Mouse (Mus musculus) hematopoietic stem cell, adult 5-6 weeks (primary cell): ENCODE results near the gene Ubfd1. TPM values are rescaled to one million over a fixed set of nuclear protein-coding genes. Genes with fewer than 3 reads are reported as not detected.

ENCODE experiments used
- ATAC-seq, 2 experiments: fragments of 125-278 bp in 1 of 2; replicated peaks in 1 of 2; 2 replicates each; pipeline ENCODE4 v1.8.0; 2016 to 2017; ENCODE audit warnings: inconsistent platforms in 2 of 2, mild to moderate bottlenecking in 2 of 2, moderate number of reproducible peaks in 2 of 2, low read depth in 1 of 2, moderate TSS enrichment in 1 of 2; ENCODE audit not compliant: low FRiP score in 2 of 2, poor library complexity in 2 of 2, severe bottlenecking in 2 of 2, insufficient read depth in 1 of 2, low TSS enrichment in 1 of 2
- total RNA-seq: library from RNA; stranded (forward); fragments of 172-1452, 232-1000 nt; gene quantifications from 2 replicates; pipeline ENCODE4 v1.2.3, GENCODE M21; 2017

Gene Ubfd1
- total RNA-seq, 1 experiment from 2014 or later = 39.3 TPM

- ATAC-seq = no peak
Measured at GRCm38 (mm10) chr7:122067517-122068381, 774 bp downstream of the Ubfd1 start.

DNA sequence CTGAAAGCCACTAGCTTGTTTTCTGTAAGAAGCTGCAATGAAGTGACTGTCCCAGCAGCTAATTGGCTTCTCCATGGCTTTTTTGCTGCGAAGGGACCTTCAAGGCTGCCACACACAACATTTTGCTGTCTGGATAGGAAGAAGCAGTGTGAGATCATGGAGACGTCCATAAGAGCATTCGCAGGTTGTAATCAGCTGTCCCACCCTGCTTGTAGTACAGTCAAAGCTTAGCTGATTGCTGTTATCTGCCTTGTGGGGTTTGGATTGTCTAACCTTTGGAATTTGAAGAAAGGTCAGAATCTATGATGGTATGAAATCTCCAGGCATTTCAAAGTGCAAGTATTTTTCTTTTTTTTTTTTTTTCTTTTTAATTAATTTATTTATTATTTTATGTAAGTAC is 7.4 kb downstream of the Ubfd1 start:
- no peak for ATAC-seq

DNA sequence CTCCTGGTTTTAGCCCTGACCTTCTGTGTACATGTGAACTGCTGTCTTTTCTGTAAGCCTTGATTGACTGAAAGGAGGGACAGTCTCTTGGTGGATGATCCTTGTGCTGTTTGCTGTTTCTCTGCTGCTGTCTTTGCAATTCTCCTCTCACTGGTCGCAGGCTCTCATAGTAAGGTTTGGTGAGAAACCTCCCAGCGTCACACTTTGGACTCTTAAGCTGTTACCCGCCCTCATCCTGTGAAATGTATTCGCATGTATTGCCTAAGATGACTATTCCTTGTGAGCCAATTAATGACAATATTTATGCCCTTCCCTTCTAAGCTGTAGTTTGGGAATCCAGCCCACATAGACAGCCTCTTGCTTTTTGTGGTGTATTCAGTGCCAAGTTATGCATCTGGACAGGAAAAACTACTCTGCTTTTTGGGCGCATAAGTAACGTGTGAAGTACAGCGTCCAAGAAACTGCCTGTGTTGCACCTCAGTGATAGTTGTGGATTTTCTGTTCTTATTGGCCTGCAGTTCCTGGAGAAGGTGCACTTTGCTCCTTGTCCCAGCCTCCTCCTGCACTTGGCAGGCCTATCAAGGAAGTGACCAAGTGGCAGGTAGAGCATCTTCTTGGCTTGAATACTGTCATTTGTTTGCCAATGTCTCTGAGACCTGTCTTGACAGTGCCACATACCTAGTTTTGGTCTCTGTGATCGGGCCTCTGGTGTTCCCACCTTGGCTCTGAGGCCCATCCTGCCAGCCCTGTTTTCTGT is 13.0 kb downstream of the Ubfd1 start:
- no peak for ATAC-seq

GRCm38 (mm10) chr7:122081071-122081470 is 14.1 kb downstream of the Ubfd1 start:
- peak; percentile 67 to 83 for ATAC-seq

DNA sequence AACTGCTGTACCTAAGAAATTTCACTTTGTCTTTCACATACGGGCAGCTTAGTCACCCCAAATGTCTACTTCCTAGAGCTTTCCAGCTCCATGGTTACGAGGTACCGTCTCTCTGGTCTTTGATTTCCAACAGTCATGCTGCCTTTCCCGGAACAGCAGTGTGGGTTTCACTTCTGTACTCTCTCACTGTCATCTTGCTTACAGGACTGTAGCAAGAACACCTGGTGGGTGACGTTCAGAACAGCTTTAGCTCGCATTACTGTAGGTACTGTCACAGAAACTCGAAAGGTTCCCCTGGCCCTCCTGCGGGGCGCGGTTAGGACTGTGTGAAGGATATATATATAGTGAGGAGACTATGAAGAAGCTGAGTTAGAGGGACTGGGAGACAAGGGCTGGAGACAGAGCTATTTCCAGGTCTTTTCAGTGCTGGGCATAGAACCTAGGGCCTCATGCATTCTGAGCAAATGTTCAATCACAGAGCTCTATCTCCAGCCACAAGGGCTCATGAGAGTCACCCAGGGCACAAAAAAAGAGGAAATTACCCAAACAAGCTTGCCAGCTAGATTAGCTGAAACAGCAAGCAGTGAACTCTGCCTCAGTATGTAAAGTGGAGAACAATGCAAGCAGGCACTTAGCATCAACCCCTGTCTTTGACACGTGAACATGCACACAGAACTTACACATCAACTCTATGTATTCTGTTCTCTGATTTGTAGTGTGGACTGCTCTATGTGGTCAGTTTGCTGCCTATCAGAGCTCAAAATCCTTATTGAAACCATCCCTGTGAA is 20.4 kb downstream of the Ubfd1 start:
- ATAC-seq = no peak

DNA sequence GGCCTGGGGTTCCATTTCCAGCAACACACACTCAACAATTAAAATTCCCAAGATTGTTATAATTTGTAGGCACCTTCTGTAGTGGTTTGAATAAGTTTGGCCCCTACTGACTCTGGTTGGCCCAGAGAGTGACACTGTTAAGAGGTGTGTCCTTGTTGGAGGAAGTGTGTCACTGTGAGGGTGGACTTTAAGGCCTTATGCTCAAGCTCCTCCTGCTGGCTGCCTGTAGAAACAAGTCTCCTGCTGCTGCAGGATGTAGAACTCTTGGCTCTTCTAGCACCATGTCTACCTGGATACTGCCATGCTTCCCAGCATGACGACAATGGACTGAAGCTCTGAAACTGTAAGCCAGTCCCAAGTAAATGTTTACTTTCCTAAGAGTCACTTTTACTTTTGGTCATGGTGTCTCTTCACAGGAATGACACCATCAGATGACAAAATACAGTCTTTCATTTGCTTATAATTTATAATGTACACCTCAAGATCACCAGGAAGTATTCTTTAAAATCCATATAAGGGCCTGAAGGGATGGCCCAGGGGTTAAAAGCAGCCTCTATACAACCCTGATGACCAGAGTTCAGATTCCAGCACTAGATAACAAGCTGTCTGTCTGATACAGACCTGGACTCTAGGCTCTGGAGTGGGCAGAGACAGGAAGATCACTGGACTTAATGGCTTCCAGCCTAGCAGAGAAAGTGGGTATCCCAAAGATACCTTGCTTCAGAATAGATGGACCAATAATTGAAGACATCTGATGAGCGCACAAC is 27.8 kb downstream of the Ubfd1 start:
- peak; percentile 27 to 43; a peak in 2 of 4 replicates for ATAC-seq

DNA sequence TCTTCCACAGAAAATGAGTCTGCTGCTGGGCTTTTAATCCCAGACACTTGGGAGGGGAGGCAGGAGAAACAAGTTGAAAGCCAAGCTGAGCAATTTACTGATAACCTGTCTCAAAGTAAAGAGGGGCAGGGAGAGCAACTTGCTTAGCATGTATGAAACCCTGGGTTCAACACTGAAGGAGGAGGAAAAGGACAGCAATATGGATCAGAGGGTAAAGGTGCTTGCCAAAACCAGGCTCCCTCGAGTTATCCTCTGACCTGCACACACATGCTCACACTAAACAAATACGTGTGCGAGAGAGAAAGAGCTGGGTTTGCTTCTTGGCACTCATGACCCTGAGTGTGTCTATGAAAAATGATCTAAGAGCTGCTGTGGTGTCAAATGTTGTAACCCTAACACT is 31.0 kb downstream of the Ubfd1 start:
- ATAC-seq = no peak

DNA sequence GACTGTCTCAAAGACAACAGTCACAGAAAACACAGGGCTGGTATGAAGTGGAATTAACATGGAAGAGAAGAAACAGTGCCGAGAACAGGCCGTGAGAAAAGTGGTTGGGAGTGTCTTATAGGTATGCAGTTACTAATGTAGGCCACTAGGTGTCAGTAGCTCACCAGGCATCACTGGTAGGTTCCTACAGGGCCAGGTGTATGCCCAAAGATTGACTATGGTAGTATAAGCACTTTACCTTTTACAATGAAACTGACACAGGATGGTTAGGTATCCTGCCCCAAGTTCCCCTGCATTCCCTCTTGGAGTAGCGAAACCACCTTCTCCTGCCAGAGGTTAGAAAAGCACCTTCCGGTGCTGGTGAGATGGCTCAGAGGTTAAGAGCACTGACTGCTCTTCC is 32.2 kb downstream of the Ubfd1 start:
- peak; percentile 67 to 73; a peak in 3 of 4 replicates for ATAC-seq

DNA sequence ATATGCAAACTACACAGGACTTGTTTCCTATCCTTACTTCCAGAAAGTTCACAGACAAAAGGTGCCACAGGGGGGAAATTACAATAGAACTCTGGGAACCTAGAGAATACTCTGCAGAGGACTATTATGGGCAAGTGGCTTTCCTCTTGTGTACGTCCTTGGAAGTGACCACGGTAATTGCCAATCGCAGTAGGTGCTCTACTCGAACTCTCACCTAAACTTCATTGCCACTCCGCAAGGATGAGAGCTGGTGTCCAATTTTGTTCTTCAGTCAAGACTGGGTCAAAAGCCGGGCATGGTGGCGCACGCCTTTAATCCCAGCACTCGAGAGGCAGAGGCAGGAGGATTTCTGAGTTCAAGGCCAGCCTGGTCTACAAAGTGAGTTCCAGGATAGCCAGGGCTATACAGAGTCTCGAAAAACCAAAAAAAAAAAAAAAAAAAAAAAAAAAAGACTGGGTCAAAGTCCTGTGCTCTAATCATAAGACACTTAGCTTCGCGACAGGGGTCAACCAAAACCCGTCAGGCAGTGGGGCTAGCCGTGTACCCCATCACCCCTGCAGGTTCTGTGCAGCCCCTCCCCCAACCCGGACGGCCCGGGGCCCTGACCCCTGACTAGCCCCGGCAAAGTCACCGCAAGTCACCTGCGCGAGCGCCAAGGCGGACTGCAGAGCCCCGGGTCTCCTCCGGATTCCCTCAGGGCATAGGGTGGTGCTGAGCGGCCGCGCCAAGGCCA is 34.2 kb downstream of the Ubfd1 start:
- peak in 1 of 2 experiments; percentile 11; a peak in 2 of 4 replicates for ATAC-seq

- ATAC-seq = peak; percentile 98
Measured at GRCm38 (mm10) chr7:122101747-122102244, 34.8 kb downstream of the Ubfd1 start, which contains the start of gene Ndufab1. Gene Ndufab1 (minus strand): TSS chr7:122101886.

DNA sequence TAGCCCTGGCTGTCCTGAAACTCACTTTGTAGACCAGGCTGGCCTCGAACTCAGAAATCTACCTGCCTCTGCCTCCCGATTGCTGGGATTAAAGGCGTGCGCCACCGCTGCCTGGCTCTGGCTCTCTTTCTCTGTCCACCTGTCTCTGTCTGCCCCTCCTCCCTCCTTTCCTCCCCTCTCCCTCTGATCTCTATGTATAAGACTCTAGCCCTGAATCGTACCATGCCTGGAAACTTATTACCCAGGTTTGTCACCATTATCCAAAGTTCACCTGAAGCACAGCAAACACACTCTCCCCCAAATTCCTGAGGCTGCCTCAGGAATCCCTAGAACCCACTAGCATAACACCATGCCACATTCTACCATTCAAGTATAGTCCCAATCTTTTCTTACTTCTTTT is 41.2 kb downstream of the Ubfd1 start:
- no peak for ATAC-seq

- ATAC-seq = no peak
Measured at GRCm38 (mm10) chr7:122123518-122123917, 56.5 kb downstream of the Ubfd1 start.

- ATAC-seq = no peak
Measured at GRCm38 (mm10) chr7:122125636-122126035, 58.7 kb downstream of the Ubfd1 start.

- ATAC-seq = no peak
Measured at GRCm38 (mm10) chr7:122126946-122127345, 60.0 kb downstream of the Ubfd1 start.
